Mouse (Mus musculus): ENCODE measurements around the gene Gpd1l. TPM values are rescaled to one million over a fixed set of nuclear protein-coding genes. Genes with fewer than 3 reads are reported as not detected.
A peak's percentile ranks its signal among the peaks of the same experiment; 100 is the strongest.

The Gpd1l gene
- total and polyA plus RNA-seq, 2 experiments from 2014 or later = 39.3 to 77.7 TPM

DNA sequence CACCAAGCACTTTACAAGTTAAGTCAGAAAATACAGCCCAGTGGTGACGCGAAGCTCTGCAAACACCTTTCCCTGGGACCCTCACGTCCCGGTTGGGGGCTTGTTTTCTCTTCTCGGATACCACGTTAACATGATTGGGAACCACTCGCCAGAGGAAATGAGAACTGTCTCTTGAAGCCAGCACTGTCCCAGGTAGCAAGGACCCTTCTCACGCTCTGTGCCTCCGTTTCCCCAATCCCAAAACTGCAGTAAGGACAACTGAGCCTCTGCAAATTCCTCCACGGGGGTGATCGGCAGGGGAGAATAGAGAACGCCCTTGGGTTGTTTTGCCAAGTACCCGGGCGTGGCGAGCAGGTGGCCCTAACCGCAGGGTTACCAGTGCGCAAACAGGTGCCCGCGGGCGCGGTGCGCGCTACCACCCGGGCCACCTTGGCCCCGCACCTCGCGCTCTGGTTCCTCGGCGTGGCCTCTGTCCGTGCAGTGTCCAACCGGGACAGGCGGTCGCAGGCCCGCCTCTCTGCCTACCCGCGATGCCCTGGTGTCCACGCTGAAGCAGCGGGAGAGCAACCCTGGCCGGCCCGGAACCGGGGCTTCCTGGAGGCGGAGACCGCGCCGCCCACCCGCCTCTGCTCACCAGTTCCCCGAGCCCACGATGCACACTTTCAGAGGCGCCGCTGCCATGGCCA, 607 bp downstream of the Gpd1l start:
- WGBS = 1% methylated on average over 45 of the region's 50 CpGs
- Histone ChIP-seq H3K27me3 (ENCODE audit: insufficient read depth, low read length) (no peaks in the 10 kb centered on the region), H3K4me3 (ENCODE audit: low read depth, low read length) (peak overlapping the region; percentile 75), H3K27ac (ENCODE audit: low read depth, low read length) (peak overlapping the region; percentile 72), H3K4me1 (ENCODE audit: insufficient read depth, low read length) (no peaks in the 10 kb centered on the region; the same call in 1 of the 2 replicates), H3K9ac (replicated peaks; ENCODE audit: low read length, poor library complexity, severe bottlenecking) (peak overlapping the region; percentile 76), H3K36me3 (ENCODE audit: insufficient read depth, low read length) (no peaks in the 10 kb centered on the region), H3K4me2 (ENCODE audit: low read depth, low read length, poor library complexity, severe bottlenecking) (peak overlapping the region; percentile 98), H3K9me3 (ENCODE audit: low read length) (no peaks in the 10 kb centered on the region)
- ATAC-seq (ENCODE audit: low FRiP score) = peak; percentile 50
- no peak for TF ChIP-seq CTCF (IDR thresholded peaks at IDR 0.05)
- DNase-seq (ENCODE audit: low spot score) = no peak

DNA sequence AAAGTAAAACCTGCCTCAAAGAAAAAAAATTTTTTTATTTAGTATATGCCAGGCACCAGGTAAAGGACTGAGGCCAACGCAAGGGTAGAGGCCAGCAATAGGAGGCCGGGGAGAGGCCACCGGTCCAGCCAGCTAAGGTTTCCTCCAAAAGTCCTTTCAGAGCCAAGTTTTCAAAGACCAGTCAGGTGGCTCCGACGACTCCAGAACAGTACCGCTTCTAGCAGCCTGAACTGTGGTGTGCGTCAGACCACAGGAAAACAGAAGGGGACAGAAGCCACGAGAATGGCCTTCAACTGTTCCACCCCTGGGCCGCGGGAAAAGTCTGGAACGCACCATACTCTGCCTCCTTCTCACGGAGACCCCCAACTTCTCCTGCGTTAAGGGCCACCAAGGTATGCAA, 1.2 kb downstream of the Gpd1l start:
- ATAC-seq (ENCODE audit: low FRiP score) = no peak
- H3K4me2 ChIP-seq (ENCODE audit: low read depth, low read length, poor library complexity, severe bottlenecking) = peak overlapping the region; percentile 98
- no peak overlapping the region for H3K9ac ChIP-seq (replicated peaks; ENCODE audit: low read length, poor library complexity, severe bottlenecking)
- 25% methylated on average over 13 of the region's 13 CpGs for WGBS
- no peak overlapping the region for H3K27ac ChIP-seq (ENCODE audit: low read depth, low read length)
- no peak for DNase-seq (ENCODE audit: low spot score)
- no peak for TF ChIP-seq CTCF (IDR thresholded peaks at IDR 0.05)
- H3K36me3 ChIP-seq (ENCODE audit: insufficient read depth, low read length) = no peaks in the 10 kb centered on the region
- H3K9me3 ChIP-seq (ENCODE audit: low read length) = no peaks in the 10 kb centered on the region
- H3K27me3 ChIP-seq (ENCODE audit: insufficient read depth, low read length) = no peaks in the 10 kb centered on the region
- H3K4me1 ChIP-seq (ENCODE audit: insufficient read depth, low read length) = no peaks in the 10 kb centered on the region; the same call in 1 of the 2 replicates
- peak overlapping the region; percentile 75 for H3K4me3 ChIP-seq (ENCODE audit: low read depth, low read length)

DNA sequence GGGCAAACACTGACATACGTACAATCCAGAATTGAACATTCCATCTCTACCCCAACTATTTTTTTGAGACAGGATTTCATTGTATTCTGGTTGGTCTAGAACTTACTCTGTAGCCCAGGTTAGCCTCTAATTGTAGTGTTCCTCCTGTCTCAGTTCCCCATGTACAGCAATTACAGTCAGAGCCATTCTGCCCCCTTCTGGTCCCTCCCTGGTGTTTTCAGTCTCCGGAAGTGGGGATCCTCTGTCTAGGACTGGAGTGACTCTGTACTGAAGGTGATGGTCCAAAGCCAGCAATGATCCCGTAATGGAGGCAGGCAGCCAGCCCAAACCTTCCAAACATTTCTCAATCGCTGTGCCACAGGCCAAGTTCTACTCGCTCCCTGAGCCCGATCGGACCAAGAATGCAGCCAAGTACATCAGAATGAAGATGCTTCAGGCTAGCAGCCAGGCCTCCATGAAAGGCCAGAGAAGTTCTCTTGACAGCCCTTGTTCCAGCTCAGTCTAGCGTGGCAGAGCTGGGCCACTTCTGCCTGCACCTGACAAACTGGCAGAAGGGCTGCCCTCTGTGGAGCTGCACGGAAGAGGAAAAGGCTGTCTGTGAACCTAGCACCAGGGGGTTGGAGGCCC, 3.2 kb downstream of the Gpd1l start:
- Histone ChIP-seq H3K9me3 (ENCODE audit: low read length) (no peaks in the 10 kb centered on the region), H3K27me3 (ENCODE audit: insufficient read depth, low read length) (no peaks in the 10 kb centered on the region), H3K4me2 (ENCODE audit: low read depth, low read length, poor library complexity, severe bottlenecking) (no peak overlapping the region), H3K4me3 (ENCODE audit: low read depth, low read length) (no peak overlapping the region), H3K4me1 (ENCODE audit: insufficient read depth, low read length) (no peaks in the 10 kb centered on the region; the same call in 1 of the 2 replicates), H3K27ac (ENCODE audit: low read depth, low read length) (no peak overlapping the region), H3K36me3 (ENCODE audit: insufficient read depth, low read length) (no peaks in the 10 kb centered on the region), H3K9ac (replicated peaks; ENCODE audit: low read length, poor library complexity, severe bottlenecking) (no peak overlapping the region)
- TF ChIP-seq CTCF (IDR thresholded peaks at IDR 0.05) = peak; percentile 38
- DNase-seq (ENCODE audit: low spot score) = peak; percentile 89
- 50% methylated on average over 9 of the region's 9 CpGs for WGBS
- ATAC-seq (ENCODE audit: low FRiP score) = peak; percentile 48; the same call in 1 of the 2 replicates

- 89% methylated on average over 5 of the region's 5 CpGs for WGBS
- H3K9ac ChIP-seq (replicated peaks; ENCODE audit: low read length, poor library complexity, severe bottlenecking) = no peak overlapping the region
- no peak for DNase-seq (ENCODE audit: low spot score)
- H3K4me2 ChIP-seq (ENCODE audit: low read depth, low read length, poor library complexity, severe bottlenecking) = no peak overlapping the region
- no peaks in the 10 kb centered on the region for H3K36me3 ChIP-seq (ENCODE audit: insufficient read depth, low read length)
- no peak for TF ChIP-seq CTCF (IDR thresholded peaks at IDR 0.05)
- no peak overlapping the region for H3K27ac ChIP-seq (ENCODE audit: low read depth, low read length)
- no peaks in the 10 kb centered on the region for H3K4me1 ChIP-seq (ENCODE audit: insufficient read depth, low read length)
- no peak for ATAC-seq (ENCODE audit: low FRiP score)
- no peak overlapping the region for H3K4me3 ChIP-seq (ENCODE audit: low read depth, low read length)
- H3K9me3 ChIP-seq (ENCODE audit: low read length) = no peaks in the 10 kb centered on the region
- no peaks in the 10 kb centered on the region for H3K27me3 ChIP-seq (ENCODE audit: insufficient read depth, low read length)
Observed at GRCm38 (mm10) chr9:114925571-114925970, 8.2 kb downstream of the Gpd1l start.

GRCm38 (mm10) chr9:114925039-114925438, 8.7 kb downstream of the Gpd1l start:
- Histone ChIP-seq H3K9me3 (ENCODE audit: low read length) (no peaks in the 10 kb centered on the region), H3K27ac (ENCODE audit: low read depth, low read length) (no peak overlapping the region), H3K4me1 (ENCODE audit: insufficient read depth, low read length) (no peaks in the 10 kb centered on the region), H3K9ac (replicated peaks; ENCODE audit: low read length, poor library complexity, severe bottlenecking) (no peak overlapping the region), H3K36me3 (ENCODE audit: insufficient read depth, low read length) (0 out of 2 replicates have a peak, but pooled peaks cover under 1% of the 10 kb centered on the region), H3K4me3 (ENCODE audit: low read depth, low read length) (no peak overlapping the region), H3K27me3 (ENCODE audit: insufficient read depth, low read length) (no peaks in the 10 kb centered on the region), H3K4me2 (ENCODE audit: low read depth, low read length, poor library complexity, severe bottlenecking) (no peak overlapping the region)
- TF ChIP-seq CTCF (IDR thresholded peaks at IDR 0.05) = no peak
- DNase-seq (ENCODE audit: low spot score) (no peak), ATAC-seq (ENCODE audit: low FRiP score) (no peak)
- WGBS = 79% methylated on average over 10 of the region's 10 CpGs

DNA sequence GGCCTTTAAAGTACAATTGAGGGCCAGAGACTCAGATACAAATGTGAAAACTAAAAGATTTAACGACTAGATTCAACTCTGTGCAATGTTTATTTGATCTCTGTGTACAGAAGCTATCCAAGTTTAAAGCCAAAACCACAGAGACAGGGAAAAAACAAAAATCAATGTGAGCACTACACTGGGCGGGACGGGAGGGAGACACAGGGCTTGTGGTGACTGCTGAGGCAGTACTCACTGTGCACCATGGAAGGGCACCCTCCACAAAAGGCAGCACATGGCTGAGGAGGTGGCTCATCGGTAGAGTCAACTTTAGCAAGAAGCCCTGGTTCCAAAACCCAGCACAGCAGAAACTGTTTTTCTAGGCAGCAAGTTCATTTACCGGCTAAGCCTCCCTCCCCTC, 9.3 kb downstream of the Gpd1l start:
- H3K36me3 ChIP-seq (ENCODE audit: insufficient read depth, low read length) = 0 out of 2 replicates have a peak, but pooled peaks cover 2% of the 10 kb centered on the region

More for the DNA sequence above, 9.3 kb downstream of the Gpd1l start:
- DNase-seq (ENCODE audit: low spot score) = no peak
- H3K4me2 ChIP-seq (ENCODE audit: low read depth, low read length, poor library complexity, severe bottlenecking) = no peak overlapping the region
- no peak overlapping the region for H3K9ac ChIP-seq (replicated peaks; ENCODE audit: low read length, poor library complexity, severe bottlenecking)
- H3K4me3 ChIP-seq (ENCODE audit: low read depth, low read length) = no peak overlapping the region
- no peak for TF ChIP-seq CTCF (IDR thresholded peaks at IDR 0.05)
- H3K4me1 ChIP-seq (ENCODE audit: insufficient read depth, low read length) = no peaks in the 10 kb centered on the region
- no peak overlapping the region for H3K27ac ChIP-seq (ENCODE audit: low read depth, low read length)
- WGBS = 35% methylated on average over 5 of the region's 5 CpGs
- no peak for ATAC-seq (ENCODE audit: low FRiP score)
- H3K9me3 ChIP-seq (ENCODE audit: low read length) = no peaks in the 10 kb centered on the region
- no peaks in the 10 kb centered on the region for H3K27me3 ChIP-seq (ENCODE audit: insufficient read depth, low read length)
